Mouse (Mus musculus) bone marrow macrophage, adult 2 months (primary cell): ENCODE measurements at regions not wholly inside any gene's neighbourhood (a gene's known extent, or its start where the extent isn't known, plus 50 kb on each side); places are given as distances from the start of the nearest gene placed in this dataset.

ENCODE experiments used
- CTCF ChIP-seq: IDR thresholded peaks from 2 replicates; pipeline ENCODE4 v1.5.1; 2012; ENCODE audit warnings: low read depth, mild to moderate bottlenecking, low read length, moderate library complexity
- POLR2A ChIP-seq: IDR thresholded peaks from 2 replicates; pipeline ENCODE4 v1.6.1; 2012; ENCODE audit warnings: mild to moderate bottlenecking, low read depth, low read length, borderline replicate concordance

GRCm38 (mm10) chr2:148599498-148599897 is 72.9 kb upstream of the Nxt1 start:
- TF ChIP-seq POLR2A = no peak
- TF ChIP-seq CTCF = no peak
